Mouse (Mus musculus) CH12.LX (cell line): Measurements from ENCODE around the gene Mmp27. TPM values are rescaled to one million over a fixed set of nuclear protein-coding genes. Genes with fewer than 3 reads are reported as not detected.

Source experiments
- DNase-seq: peaks from one replicate; pipeline ENCODE4 v3.0.0-alpha.2; 2013; ENCODE audit errors: extremely low read depth
- H3K27ac ChIP-seq: 2 replicates; pipeline ENCODE4 v1.5.1; 2012; ENCODE audit warnings: low read depth, mild to moderate bottlenecking, control low read depth, moderate library complexity; ENCODE audit not compliant: insufficient read depth
- H3K27me3 ChIP-seq: replicated peaks from 2 replicates; pipeline ENCODE3; 2012; ENCODE audit warnings: inconsistent platforms
- H3K36me3 ChIP-seq, 2 experiments: replicated peaks in 1 of 2; 2 replicates each; pipeline versions ENCODE3 to v1.6.1; 2012; ENCODE audit warnings: inconsistent platforms in 1 of 2, low read length in 1 of 2, mild to moderate bottlenecking in 1 of 2, mixed read lengths in 1 of 2, moderate library complexity in 1 of 2; ENCODE audit not compliant: control insufficient read depth in 1 of 2, insufficient read depth in 1 of 2
- H3K4me1 ChIP-seq, 2 experiments: 2 replicates each; pipeline ENCODE4 v1.6.1; 2012; ENCODE audit warnings: inconsistent platforms in 1 of 2, moderate library complexity in 1 of 2; ENCODE audit not compliant: insufficient read depth in 2 of 2, control insufficient read depth in 1 of 2
- H3K4me2 ChIP-seq: 2 replicates; pipeline ENCODE4 v1.6.1; 2012; ENCODE audit warnings: low read depth, mild to moderate bottlenecking, control low read depth; ENCODE audit not compliant: poor library complexity, insufficient read depth, severe bottlenecking
- H3K4me3 ChIP-seq, 3 experiments: fragments of 150-350 bp in 1 of 3; sonication (generic) in 1 of 3; replicated peaks in 1 of 3; 2 replicates each; pipeline versions ENCODE3 to v1.5.1; 2011 to 2012; ENCODE audit warnings: low read depth in 2 of 3, low read length in 2 of 3, mild to moderate bottlenecking in 2 of 3, moderate library complexity in 2 of 3, control low read depth in 1 of 3, improper control_type of control experiment in 1 of 3, inconsistent platforms in 1 of 3, mixed read lengths in 1 of 3; ENCODE audit not compliant: poor library complexity in 1 of 3
- H3K79me2 ChIP-seq: replicated peaks from 2 replicates; pipeline ENCODE4 v1.6.1; 2012; ENCODE audit warnings: mild to moderate bottlenecking, moderate library complexity; ENCODE audit not compliant: control insufficient read depth, poor library complexity, insufficient read depth, severe bottlenecking; ENCODE audit errors: extremely low read depth
- H3K9ac ChIP-seq: 2 replicates; pipeline ENCODE4 v1.6.1; 2012; ENCODE audit warnings: low read depth, mild to moderate bottlenecking, control low read depth, moderate library complexity; ENCODE audit not compliant: insufficient read depth
- H3K9me3 ChIP-seq: replicated peaks from 2 replicates; pipeline ENCODE3; 2012; ENCODE audit warnings: low read length, inconsistent platforms, mixed read lengths
- BHLHE40 ChIP-seq: IDR thresholded peaks from 2 replicates; pipeline ENCODE4 v1.6.1; 2011; ENCODE audit warnings: mild to moderate bottlenecking, low read depth, low read length, improper control_type of control experiment
- CHD1 ChIP-seq: IDR thresholded peaks from 2 replicates; pipeline ENCODE4 v1.6.1; 2012; ENCODE audit warnings: low read depth, low read length, improper control_type of control experiment, inconsistent platforms
- E2F4 ChIP-seq: IDR thresholded peaks from 2 replicates; pipeline ENCODE4 v1.6.1; 2011; ENCODE audit warnings: low read depth, low read length, improper control_type of control experiment; ENCODE audit not compliant: insufficient replicate concordance
- ELF1 ChIP-seq: IDR thresholded peaks from 2 replicates; pipeline ENCODE4 v1.6.1; 2014; ENCODE audit warnings: low read depth, mild to moderate bottlenecking, inconsistent platforms, low read length, improper control_type of control experiment
- ETS1 ChIP-seq: conservative IDR thresholded peaks from 2 replicates; pipeline ENCODE4 v1.6.1; 2012; ENCODE audit warnings: low read depth, mild to moderate bottlenecking, inconsistent platforms, low read length, improper control_type of control experiment, moderate library complexity
- GABPA ChIP-seq: IDR thresholded peaks from 2 replicates; pipeline ENCODE4 v1.6.1; 2012; ENCODE audit warnings: low read depth, low read length, improper control_type of control experiment, inconsistent platforms; ENCODE audit not compliant: insufficient replicate concordance
- IRF4 ChIP-seq: IDR thresholded peaks from 2 replicates; pipeline ENCODE4 v1.6.1; 2014; ENCODE audit warnings: low read depth, mild to moderate bottlenecking, inconsistent platforms, low read length, improper control_type of control experiment
- JUND ChIP-seq: conservative IDR thresholded peaks from 2 replicates; pipeline ENCODE4 v1.6.1; 2011; ENCODE audit warnings: low read depth, low read length, improper control_type of control experiment
- MEF2A ChIP-seq: IDR thresholded peaks from 2 replicates; pipeline ENCODE4 v1.6.1; 2014; ENCODE audit warnings: low read depth, mild to moderate bottlenecking, inconsistent platforms, low read length, improper control_type of control experiment, borderline replicate concordance
- MXI1 ChIP-seq: IDR thresholded peaks from 2 replicates; pipeline ENCODE4 v1.6.1; 2011; ENCODE audit warnings: mild to moderate bottlenecking, low read depth, low read length, improper control_type of control experiment
- NELFE ChIP-seq: IDR thresholded peaks from 2 replicates; pipeline ENCODE4 v1.6.1; 2011; ENCODE audit warnings: low read depth, low read length, improper control_type of control experiment
- NRF1 ChIP-seq: IDR thresholded peaks from 2 replicates; pipeline ENCODE4 v1.6.1; 2014; ENCODE audit warnings: low read depth, mild to moderate bottlenecking, inconsistent platforms, low read length, improper control_type of control experiment, moderate library complexity
- POLR2A ChIP-seq: IDR thresholded peaks from 2 replicates; pipeline ENCODE4 v1.6.1; 2011; ENCODE audit warnings: low read depth, mild to moderate bottlenecking, improper control_type of control experiment, low read length
- SIN3A ChIP-seq: IDR thresholded peaks from 2 replicates; pipeline ENCODE4 v1.6.1; 2012; ENCODE audit warnings: low read length, improper control_type of control experiment, inconsistent platforms
- SMC3 ChIP-seq: IDR thresholded peaks from 2 replicates; pipeline ENCODE4 v1.6.1; 2011; ENCODE audit warnings: low read depth, low read length, improper control_type of control experiment
- TBP ChIP-seq: conservative IDR thresholded peaks from 2 replicates; pipeline ENCODE4 v1.6.1; 2011; ENCODE audit warnings: low read depth, low read length, improper control_type of control experiment
- TCF12 ChIP-seq: IDR thresholded peaks from 2 replicates; pipeline ENCODE4 v1.6.1; 2014; ENCODE audit warnings: low read depth, mild to moderate bottlenecking, inconsistent platforms, low read length, improper control_type of control experiment
- UBTF ChIP-seq: IDR thresholded peaks from 2 replicates; pipeline ENCODE4 v1.6.1; 2012; ENCODE audit warnings: low read depth, mild to moderate bottlenecking, inconsistent platforms, low read length, improper control_type of control experiment, moderate library complexity
- dilution Hi-C: fragments of 300-500 bp; cut with MboI; formaldehyde crosslinking; loops from 2 replicates; pipeline ENCODE4 v1.14.3; 2020; ENCODE audit warnings: low sequenced_read_pairs; ENCODE audit not compliant: extremely low pct_unique_long_range_greater_than_20kb, extremely low pct_ligation_motif_present
- in situ Hi-C: fragments of 300-500 bp; cut with MboI; formaldehyde crosslinking; loops from 3 replicates; pipeline ENCODE4 v1.14.3; 2019; ENCODE audit warnings: low sequenced_read_pairs, low pct_ligation_motif_present, low pct_unique_long_range_greater_than_20kb, mixed read lengths
- polyA plus RNA-seq: library from polyadenylated mRNA; unstranded; fragments of >175 nt; gene quantifications from 2 replicates; pipeline ENCODE4 v1.2.1, GENCODE M21; 2012; ENCODE audit warnings: low read depth; ENCODE audit not compliant: insufficient read length
- total RNA-seq, 2 experiments: library from RNA; depleted of rRNA; stranded (reverse); fragments of 300-350 nt in 1 of 2; fragments of >200 nt in 1 of 2; gene quantifications; 2 replicates each; pipeline ENCODE4 v1.2.3; 2012 to 2014

Gene Mmp27
- total and polyA plus RNA-seq, 3 experiments, result not detected

GRCm38 (mm10) chr9:7560026-7560425 is 11.2 kb upstream of the Mmp27 start:
- dilution Hi-C loops (no loop called here), in situ Hi-C loops (no loop called here)

GRCm38 (mm10) chr9:7567376-7567775 is 3.8 kb upstream of the Mmp27 start:
- TF ChIP-seq BHLHE40 (no peak), SIN3A (no peak), E2F4 (no peak), IRF4 (no peak), ETS1 (no peak)
- Histone ChIP-seq H3K4me2 (no peak overlapping the region), H3K79me2 (no peaks in the 10 kb centered on the region), H3K9me3 (no peaks in the 10 kb centered on the region), H3K36me3 (no peaks in the 10 kb centered on the region), H3K4me1 (peaks cover 4 to 15% of the 10 kb centered on the region in 2 experiments), H3K27ac (no peak overlapping the region), H3K27me3 (no peaks in the 10 kb centered on the region), H3K9ac (no peak overlapping the region), H3K4me3 (no peak overlapping the region)
- dilution Hi-C loops, result no loop called here
- no peak for DNase-seq
- in situ Hi-C loops, result no loop called here

More at GRCm38 (mm10) chr9:7560026-7560425, 11.2 kb upstream of the Mmp27 start:
- Histone ChIP-seq H3K4me2 (no peak overlapping the region), H3K9me3 (no peaks in the 10 kb centered on the region), H3K36me3 (no peaks in the 10 kb centered on the region), H3K27me3 (no peaks in the 10 kb centered on the region), H3K79me2 (no peaks in the 10 kb centered on the region), H3K27ac (no peak overlapping the region), H3K9ac (no peak overlapping the region), H3K4me1 (peaks cover 0 to 7% of the 10 kb centered on the region in 2 experiments; a peak in 1 of 4 replicates), H3K4me3 (no peak overlapping the region)
- TF ChIP-seq GABPA, result no peak
- TF ChIP-seq BHLHE40, result no peak
- TF ChIP-seq MEF2A, result no peak
- no peak for TF ChIP-seq JUND
- TF ChIP-seq TBP, result no peak
- no peak for TF ChIP-seq CHD1
- no peak for TF ChIP-seq NRF1
- no peak for TF ChIP-seq IRF4
- no peak for TF ChIP-seq SMC3
- TF ChIP-seq NELFE, result no peak
- TF ChIP-seq UBTF, result no peak
- DNase-seq, result no peak

- no peak for DNase-seq
- H3K4me1 ChIP-seq, result peaks cover 7 to 18% of the 10 kb centered on the region in 2 experiments
- no peak overlapping the region for H3K4me3 ChIP-seq
- no peaks in the 10 kb centered on the region for H3K79me2 ChIP-seq
- no peak overlapping the region for H3K9ac ChIP-seq
- TF ChIP-seq CHD1 (no peak), POLR2A (no peak), ELF1 (no peak), TCF12 (no peak), MXI1 (no peak), NRF1 (no peak)
- H3K27me3 ChIP-seq, result no peaks in the 10 kb centered on the region
- no peak overlapping the region for H3K27ac ChIP-seq
- H3K36me3 ChIP-seq, result no peaks in the 10 kb centered on the region
- in situ Hi-C loops (no loop called here), dilution Hi-C loops (no loop called here)
- H3K4me2 ChIP-seq, result no peak overlapping the region
- H3K9me3 ChIP-seq, result no peaks in the 10 kb centered on the region
These were observed 3.3 kb upstream of the Mmp27 start for GRCm38 (mm10) chr9:7567923-7568322.
